Mouse (Mus musculus) liver, embryonic 14.5 days (tissue): Measurements from ENCODE around the gene Ndufb7. TPM values are rescaled to one million over a fixed set of nuclear protein-coding genes. Genes with fewer than 3 reads are reported as not detected.

Experiments
- ATAC-seq: fragments of 200-750 bp; cut with Nextera tagmentation; 2 replicates; pipeline ENCODE4 v1.8.0; 2017; ENCODE audit warnings: moderate number of reproducible peaks, mild to moderate bottlenecking, moderate library complexity; ENCODE audit not compliant: insufficient read depth
- DNase-seq, 3 experiments: peaks; one replicate each; pipeline ENCODE4 v3.0.0-alpha.2; 2012 to 2013; ENCODE audit warnings: low read depth in 3 of 3, low spot score in 3 of 3
- H3K27ac ChIP-seq: fragments of 300-500 bp; sonication (generic); 2 replicates; pipeline ENCODE4 v1.5.1; 2014; ENCODE audit warnings: moderate library complexity, mild to moderate bottlenecking, control low read depth, inconsistent platforms
- H3K27me3 ChIP-seq: fragments of 300-500 bp; sonication (generic); 2 replicates; pipeline ENCODE4 v1.6.1; 2014; ENCODE audit warnings: mild to moderate bottlenecking, low read length, moderate library complexity; ENCODE audit not compliant: control insufficient read depth, insufficient read depth
- H3K36me3 ChIP-seq: fragments of 300-500 bp; sonication (generic); replicated peaks from 2 replicates; pipeline ENCODE4 v1.6.1; 2014; ENCODE audit warnings: low read depth; ENCODE audit not compliant: control insufficient read depth, insufficient read depth
- H3K4me1 ChIP-seq, 2 experiments: fragments of 200-500 bp in 1 of 2; fragments of 300-500 bp in 1 of 2; sonication (generic) in 1 of 2; replicated peaks; 2 replicates each; pipeline ENCODE4 v1.6.1; 2012 to 2014; ENCODE audit warnings: antibody characterized with exemption in 1 of 2, inconsistent platforms in 1 of 2, low read length in 1 of 2; ENCODE audit not compliant: control insufficient read depth in 2 of 2, insufficient read depth in 2 of 2
- H3K4me2 ChIP-seq: fragments of 300-500 bp; sonication (generic); 2 replicates; pipeline ENCODE4 v1.6.1; 2014; ENCODE audit warnings: low read depth, mild to moderate bottlenecking, control low read depth, moderate library complexity
- H3K4me3 ChIP-seq, 2 experiments: fragments of 200-500 bp in 1 of 2; fragments of 300-500 bp in 1 of 2; sonication (generic) in 1 of 2; 2 replicates each; pipeline ENCODE4 v1.5.1; 2012 to 2014; ENCODE audit warnings: low read depth in 2 of 2, low read length in 2 of 2, mild to moderate bottlenecking in 2 of 2, control low read depth in 1 of 2, inconsistent platforms in 1 of 2, moderate library complexity in 1 of 2; ENCODE audit not compliant: insufficient read depth in 1 of 2
- H3K9ac ChIP-seq: fragments of 300-500 bp; sonication (generic); replicated peaks from 2 replicates; pipeline ENCODE4 v1.6.1; 2014; ENCODE audit warnings: mild to moderate bottlenecking, control low read depth, moderate library complexity
- H3K9me3 ChIP-seq: fragments of 300-500 bp; sonication (generic); 2 replicates; pipeline ENCODE4 v1.6.1; 2016; ENCODE audit warnings: low read length, mixed read lengths; ENCODE audit not compliant: control insufficient read depth
- CTCF ChIP-seq: IDR thresholded peaks from 2 replicates; pipeline ENCODE4 v1.5.1; 2016; ENCODE audit warnings: antibody characterized with exemption, low read depth, control low read depth
- EP300 ChIP-seq: IDR thresholded peaks from 2 replicates; pipeline ENCODE4 v1.6.1; 2016; ENCODE audit warnings: antibody characterized with exemption, low read depth
- WGBS: fragments of 180-500 bp; shearing (Covaris S2); extraction: QIAGEN DNeasy Blood & Tissue Kit; methylation state at CpG from one replicate; pipeline ENCODE4 v1.1.7; 2014; ENCODE audit not compliant: insufficient replicate concordance; 5-methylcytosine and 5-hydroxymethylcytosine counted together
- polyA plus RNA-seq, 2 experiments: library from polyadenylated mRNA; depleted of rRNA in 1 of 2; stranded (reverse) in 1 of 2; unstranded in 1 of 2; fragments of >200 nt; fragmentation: Nextera tagmentation in 1 of 2; extraction: Ambion mirVana in 1 of 2; gene quantifications; 2 replicates each; pipeline versions ENCODE4 v1.2.1 to v1.2.3; 2012 to 2014

Ndufb7 gene
- polyA plus RNA-seq, 2 experiments = 197 to 290 TPM

GRCm38 (mm10) chr8:83609547-83610180 lies 43.2 kb downstream of the Ndufb7 start:
- H3K36me3 ChIP-seq = peaks cover 48% of the 10 kb centered on the region
- peak overlapping the region; percentile 92 for H3K4me2 ChIP-seq
- no peaks in the 10 kb centered on the region for H3K27me3 ChIP-seq
- no peak overlapping the region for H3K27ac ChIP-seq
- TF ChIP-seq EP300 = no peak
- no peak for TF ChIP-seq CTCF
- 64% methylated on average over 10 of the region's 10 CpGs for WGBS
- DNase-seq (no peak), ATAC-seq (no peak)
- no peaks in the 10 kb centered on the region for H3K9me3 ChIP-seq
- peak overlapping the region; percentile 92 for H3K9ac ChIP-seq
- peaks cover 13 to 19% of the 10 kb centered on the region in 2 experiments for H3K4me1 ChIP-seq
- peak overlapping the region; percentile 88 to 99 for H3K4me3 ChIP-seq

DNA sequence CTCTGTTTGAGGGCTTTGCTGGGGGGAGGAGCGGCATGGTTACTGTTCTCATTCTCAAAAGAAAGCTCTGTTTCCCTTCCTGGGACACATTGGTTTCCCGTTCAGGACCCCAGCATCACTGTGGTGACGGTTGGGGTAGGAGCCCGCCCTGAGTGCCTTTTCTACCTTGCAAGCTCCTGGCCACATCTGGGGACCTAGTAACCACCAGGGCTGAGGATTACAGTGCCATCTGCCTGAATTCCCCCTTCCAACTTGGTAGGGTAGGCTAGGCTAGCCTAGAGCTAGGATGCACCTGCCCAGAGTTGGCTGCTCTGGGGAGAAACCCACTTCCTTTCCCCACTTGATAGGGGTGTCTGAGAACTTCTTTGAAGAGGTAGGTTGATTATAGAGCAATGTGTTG lies 45.5 kb downstream of the Ndufb7 start:
- ATAC-seq (no peak), DNase-seq (no peak)
- H3K4me3 ChIP-seq = no peak overlapping the region
- H3K9ac ChIP-seq = no peak overlapping the region
- 89% methylated on average over 4 of the region's 4 CpGs for WGBS
- no peak overlapping the region for H3K4me2 ChIP-seq
- H3K9me3 ChIP-seq = no peaks in the 10 kb centered on the region
- TF ChIP-seq EP300 (no peak), CTCF (no peak)
- H3K27me3 ChIP-seq = no peaks in the 10 kb centered on the region
- H3K36me3 ChIP-seq = peaks cover 48% of the 10 kb centered on the region
- H3K27ac ChIP-seq = no peak overlapping the region
- peaks cover 5 to 13% of the 10 kb centered on the region in 2 experiments; a peak in 3 of 4 replicates for H3K4me1 ChIP-seq

GRCm38 (mm10) chr8:83613695-83614094 lies 47.2 kb downstream of the Ndufb7 start:
- no peak overlapping the region for H3K4me2 ChIP-seq
- no peaks in the 10 kb centered on the region for H3K27me3 ChIP-seq
- no peak for TF ChIP-seq EP300
- TF ChIP-seq CTCF = no peak
- H3K4me3 ChIP-seq = no peak overlapping the region
- H3K36me3 ChIP-seq = peaks cover 48% of the 10 kb centered on the region
- no peak for DNase-seq
- no peak for ATAC-seq
- 92% methylated on average over 4 of the region's 4 CpGs for WGBS
- no peaks in the 10 kb centered on the region for H3K9me3 ChIP-seq
- H3K9ac ChIP-seq = no peak overlapping the region
- peaks cover 5 to 10% of the 10 kb centered on the region in 2 experiments; a peak in 3 of 4 replicates for H3K4me1 ChIP-seq
- no peak overlapping the region for H3K27ac ChIP-seq

- peaks cover 26% of the 10 kb centered on the region for H3K36me3 ChIP-seq
- H3K27ac ChIP-seq = no peak overlapping the region
- H3K9me3 ChIP-seq = no peaks in the 10 kb centered on the region
- H3K4me2 ChIP-seq = no peak overlapping the region
- H3K9ac ChIP-seq = no peak overlapping the region
- ATAC-seq (no peak), DNase-seq (no peak)
- no peaks in the 10 kb centered on the region for H3K27me3 ChIP-seq
- H3K4me1 ChIP-seq = 0 out of 4 replicates have a peak, but pooled peaks cover 0 to 2% of the 10 kb centered on the region in 2 experiments
- TF ChIP-seq CTCF (no peak), EP300 (no peak)
- H3K4me3 ChIP-seq = no peak overlapping the region
Measured at GRCm38 (mm10) chr8:83616625-83617024, 50.2 kb downstream of the Ndufb7 start.

DNA sequence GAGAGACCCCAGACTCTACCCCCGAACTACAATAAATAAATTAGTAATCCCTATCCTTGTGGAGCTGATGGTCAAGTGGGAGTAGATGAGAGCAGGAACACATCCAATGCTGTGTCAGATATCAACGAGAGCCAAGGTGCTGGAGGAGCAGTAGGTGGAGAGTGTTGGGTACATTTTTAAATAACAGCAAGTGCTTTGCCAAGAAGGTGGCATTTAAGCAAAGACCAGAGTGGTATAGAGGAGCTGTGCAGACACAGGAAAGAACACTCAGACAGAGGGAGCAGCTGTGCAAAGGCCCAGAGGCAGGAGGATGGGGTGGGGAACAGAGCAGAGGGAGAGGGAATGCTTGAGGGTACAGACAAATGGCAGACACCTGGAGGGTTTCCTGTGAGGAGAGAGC lies 50.6 kb downstream of the Ndufb7 start:
- 63% methylated on average over 2 of the region's 2 CpGs for WGBS
- TF ChIP-seq EP300 (no peak), CTCF (no peak)
- no peak overlapping the region for H3K4me2 ChIP-seq
- H3K27me3 ChIP-seq = no peaks in the 10 kb centered on the region
- peaks cover 0 to 3% of the 10 kb centered on the region in 2 experiments; a peak in 1 of 4 replicates for H3K4me1 ChIP-seq
- no peak overlapping the region for H3K4me3 ChIP-seq
- ATAC-seq (no peak), DNase-seq (no peak)
- H3K36me3 ChIP-seq = peaks cover 21% of the 10 kb centered on the region
- no peak overlapping the region for H3K27ac ChIP-seq
- H3K9ac ChIP-seq = no peak overlapping the region
- no peaks in the 10 kb centered on the region for H3K9me3 ChIP-seq
